11 mouse cellular contexts compared by ENCODE assay signal in genomic region chr4:87218196-87218595, GRCm38 (mm10). TPM values are rescaled to one million over a fixed set of nuclear protein-coding genes. Genes with fewer than 3 reads are reported as not detected.
DNase-seq lines count a peak whose midpoint lies in the region.
"Had no signal": no experiment of that assay in that cellular context is flagged by ENCODE, and none has a peak within 500 bp of the region (broad histone marks: within the 10 kb centered on the region; RNA-seq: fewer than 3 reads in every experiment).

No protein-coding gene starts in this region.

- intact Hi-C loops in gastrocnemius, postnatal 14 days (cut with DNase I; ENCODE audit: low total_unique reads) = no loop called here
- intact Hi-C loops in left cerebral cortex, postnatal 4 days (cut with DNase I) = no loop called here

- DNase-seq in adrenal gland, postnatal 14 days = peak; percentile 12
- DNase-seq in adrenal gland, postnatal 25 days = no peak
- peak; percentile 6 for DNase-seq in gastrocnemius, postnatal 14 days
- DNase-seq in gastrocnemius, adult 18-20 months (ENCODE audit: low spot score) = no peak
- DNase-seq in left cerebral cortex, postnatal 4 days = peak; percentile 82
- no peak for DNase-seq in left cerebral cortex, adult 8-10 months (ENCODE audit: low spot score in 2 of 2)
- DNase-seq in kidney, postnatal 4 days = no peak
- DNase-seq: gastrocnemius, postnatal 25 days; layer of hippocampus, postnatal 36 days; thymus, postnatal 25 days had no signal

RNA-seq across cellular contexts. Expression of gene Slc24a2, which starts 12.1 kb away (rescaled TPM):
- 14.3 and 20.5 TPM in 2 replicates for total RNA-seq in adrenal gland, postnatal 14 days (2021)
- 7.4 and 17.3 TPM in 2 replicates for total RNA-seq in adrenal gland, postnatal 25 days (2021)
- under 1 TPM; 0.20 to 0.27 TPM for total RNA-seq in gastrocnemius, postnatal 14 days (2021)
- total RNA-seq in gastrocnemius, adult 18-20 months (2021) = under 1 TPM; 0.32 to 0.76 TPM
- total RNA-seq in left cerebral cortex, postnatal 4 days (2021) = 10 to 100 TPM; 30.0 to 32.1 TPM
- total RNA-seq in left cerebral cortex, adult 8-10 months (2022) = 100 to 1,000 TPM; 276 to 350 (median 321) TPM
- total RNA-seq: common myeloid progenitor, adult 5-6 weeks had no signal

Comparison
In these comparisons a context has a peak if more than half of its experiments do, and no peak if none do; other contexts are left out.
1. DNase-seq: peak in adrenal gland, postnatal 14 days (single experiment), gastrocnemius, postnatal 14 days (single experiment) and left cerebral cortex, postnatal 4 days (single experiment); none in adrenal gland, postnatal 25 days (single experiment), gastrocnemius, adult 18-20 months (single experiment), left cerebral cortex, adult 8-10 months (0 of 2) and kidney, postnatal 4 days (0 of 2).
2. RNA of gene Slc24a2, which starts 12.1 kb away (total RNA-seq): 276 to 350 TPM in left cerebral cortex, adult 8-10 months; 30.0 to 32.1 TPM in left cerebral cortex, postnatal 4 days, 7.4 to 17.3 TPM in adrenal gland, postnatal 25 days, 14.3 to 20.5 TPM in adrenal gland, postnatal 14 days, 0.32 to 0.76 TPM in gastrocnemius, adult 18-20 months and 0.20 to 0.27 TPM in gastrocnemius, postnatal 14 days; every median in the first group is over 4 times any median in the second.